Mouse (Mus musculus) heart, postnatal 36 days (tissue): ENCODE data around the gene Gp1ba. TPM values are rescaled to one million over a fixed set of nuclear protein-coding genes. Genes with fewer than 3 reads are reported as not detected.

Experiments used
- DNase-seq, 2 experiments: peaks; one replicate each; pipeline ENCODE4 v3.0.0; 2021 to 2022
- intact Hi-C: fragments of 180-260 bp; cut with DNase I; formaldehyde crosslinking; loops from one replicate; pipeline ENCODE4 v1.15.1; 2025
- total RNA-seq, 2 experiments: library from RNA; stranded (reverse); gene quantifications; 2 replicates each; pipeline ENCODE4 v1.2.3; 2021

Gp1ba gene
- total RNA-seq, 2 experiments from 2014 or later = 0.16 to 0.17 TPM

DNA sequence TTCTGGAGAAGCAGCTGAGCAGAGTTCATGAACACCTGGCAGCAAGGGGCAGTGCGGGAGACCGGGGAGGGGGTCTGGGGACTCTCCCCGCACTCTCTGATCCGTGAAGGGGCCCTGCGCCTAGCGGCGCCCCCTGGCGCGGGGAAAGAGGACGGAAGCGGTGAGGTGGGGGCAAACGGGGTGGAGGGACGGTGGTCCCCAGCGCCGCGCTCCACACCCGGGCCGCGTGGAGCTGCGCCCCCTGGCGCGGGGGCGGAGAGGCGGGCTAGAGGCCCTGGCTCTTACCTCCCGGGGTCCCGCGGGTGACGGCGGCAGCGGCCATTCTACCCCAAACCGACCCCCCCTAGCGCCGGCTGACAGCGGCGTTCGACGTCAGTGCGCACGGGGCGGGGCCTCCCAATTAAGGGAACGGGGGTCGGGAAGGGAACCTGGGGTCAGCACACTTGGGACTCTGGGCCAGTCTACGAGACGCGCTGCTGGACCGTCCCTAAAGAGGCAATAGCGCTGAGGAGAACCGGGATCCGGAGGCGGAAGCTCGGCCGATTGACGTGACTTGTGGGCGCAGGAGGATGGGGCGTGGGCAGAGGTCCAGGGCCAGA is 48.8 kb downstream of the Gp1ba start, which contains the start of gene Camta2:
TSS of gene Camta2 (minus strand) at position 505 of the 599 bp plus-strand sequence.
- DNase-seq = peak; percentile 93 to 95
- intact Hi-C loops = loop anchor here (1.0 to 5.0 kb wide), 2 partner anchors 16 to 70 kb away; no protein-coding TSS in a partner anchor

DNA sequence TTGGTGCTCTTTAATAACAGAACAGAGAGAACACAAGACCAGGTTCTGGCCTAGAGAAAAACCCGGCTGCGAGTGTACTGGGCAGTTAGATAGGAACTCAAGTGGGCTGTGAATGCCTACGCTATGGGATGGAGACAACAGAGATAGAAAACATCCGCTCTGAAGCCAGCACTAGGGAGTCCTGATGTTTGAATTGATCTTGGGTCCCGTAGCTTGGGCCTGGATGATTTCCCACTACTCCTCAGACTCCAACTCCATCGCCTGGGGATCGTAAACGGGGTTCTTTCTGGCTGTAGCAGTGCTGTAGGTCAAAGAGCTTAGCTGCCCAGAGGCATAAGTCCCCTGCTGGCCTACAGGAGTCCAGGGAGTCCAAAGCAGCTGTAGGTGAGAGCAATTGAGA is 49.5 kb downstream of the Gp1ba start:
- no peak for DNase-seq
- intact Hi-C loops = loop anchor here (5.0 kb wide), 1 partner anchor 69 kb away; no protein-coding TSS in a partner anchor

DNA sequence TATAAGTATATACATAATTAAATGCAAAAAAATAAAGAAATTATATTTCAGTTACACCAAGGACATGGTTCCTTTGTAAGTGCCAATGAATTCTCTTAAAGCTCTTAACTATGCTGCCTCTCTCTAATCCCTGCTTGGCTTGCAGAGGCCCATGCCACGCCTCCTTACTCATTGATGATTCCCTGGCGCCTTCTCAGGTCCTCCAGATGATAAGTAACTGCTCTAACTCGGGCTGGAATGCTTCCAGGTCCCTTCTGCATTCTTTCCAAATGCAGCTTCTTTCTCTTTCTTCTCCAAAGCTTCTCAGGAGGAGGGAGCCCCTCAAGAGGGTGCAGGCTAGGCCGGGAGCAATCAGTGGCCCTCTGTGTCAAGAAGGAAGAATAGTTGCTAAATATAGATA is 50.7 kb downstream of the Gp1ba start:
- DNase-seq = no peak
- intact Hi-C loops = loop anchor here (5.0 kb wide), 1 partner anchor 68 kb away; no protein-coding TSS in a partner anchor

Other genes with a start within 250 kb of the Gp1ba start
- gene Pelp1, start 229.1 kb upstream of the Gp1ba start, total RNA-seq = 10 to 100 TPM; 19.4 to 22.1 TPM
- gene Arrb2, start 206.5 kb upstream of the Gp1ba start, total RNA-seq = 10 to 100 TPM; 14.8 to 15.4 TPM
- 1 to 10 TPM; 8.9 to 9.7 TPM for gene Med11, start 187.2 kb upstream of the Gp1ba start, total RNA-seq
- 1 to 10 TPM; 1.8 to 2.2 TPM for gene Zmynd15, start 179.7 kb upstream of the Gp1ba start, total RNA-seq
- 10 to 100 TPM in 1 of 2 experiments, 1 to 10 TPM in 1; 9.6 to 10.9 TPM for gene Cxcl16, start 179.1 kb upstream of the Gp1ba start, total RNA-seq
- gene Tm4sf5, start 133.9 kb upstream of the Gp1ba start, total RNA-seq = 1 to 10 TPM in 1 of 2 experiments, under 1 TPM in 1; 0.70 to 1.3 TPM
- not detected for gene Vmo1, start 124.5 kb upstream of the Gp1ba start, total RNA-seq
- not detected for gene Gltpd2, start 119.9 kb upstream of the Gp1ba start, total RNA-seq
- 100 to 1,000 TPM; 230 to 233 TPM for gene Psmb6, start 113.8 kb upstream of the Gp1ba start, total RNA-seq
- not detected for gene Gm40193, start 106.2 kb upstream of the Gp1ba start, total RNA-seq
- 1 to 10 TPM; 6.3 to 6.5 TPM for gene Pld2, start 99.1 kb upstream of the Gp1ba start, total RNA-seq
- 10 to 100 TPM; 43.9 to 49.4 TPM for gene Mink1, start 76.2 kb upstream of the Gp1ba start, total RNA-seq
- gene 4930544D05Rik, start 23.3 kb upstream of the Gp1ba start, total RNA-seq = not detected
- gene Chrne, start 19.9 kb upstream of the Gp1ba start, total RNA-seq = not detected
- gene Rnf167, start 8.1 kb downstream of the Gp1ba start, total RNA-seq = 10 to 100 TPM; 52.5 to 57.9 TPM
- gene Slc25a11, start 8.4 kb downstream of the Gp1ba start, total RNA-seq = 100 to 1,000 TPM; 570 to 607 TPM
- gene Pfn1, start 15.5 kb downstream of the Gp1ba start, total RNA-seq = 100 to 1,000 TPM; 283 to 296 TPM
- 1,000 to 10,000 TPM; 1,887 to 1,957 TPM for gene Eno3, start 18.1 kb downstream of the Gp1ba start, total RNA-seq
- gene Spag7, start 30.3 kb downstream of the Gp1ba start, total RNA-seq = 10 to 100 TPM; 95.0 to 98.6 TPM
- gene Camta2, start 49.0 kb downstream of the Gp1ba start, total RNA-seq = 10 to 100 TPM; 39.2 to 39.6 TPM
- 1 to 10 TPM; 4.5 to 6.3 TPM for gene Inca1, start 61.0 kb downstream of the Gp1ba start, total RNA-seq
- gene Kif1c, start 61.4 kb downstream of the Gp1ba start, total RNA-seq = 100 to 1,000 TPM; 469 to 490 TPM
- gene Zfp3, start 125.1 kb downstream of the Gp1ba start, total RNA-seq = 1 to 10 TPM; 6.5 to 6.7 TPM
- gene Scimp, start 173.5 kb downstream of the Gp1ba start, total RNA-seq = under 1 TPM; 0.47 to 0.89 TPM
- gene Rabep1, start 205.7 kb downstream of the Gp1ba start, total RNA-seq = 10 to 100 TPM; 35.9 to 36.5 TPM